Mouse (Mus musculus) right cerebral cortex, postnatal 36 days (tissue): ENCODE data around the gene Spata21.
"Not testable (repeated sequence)": the region's sequence is repeated elsewhere in the genome, so short reads cannot be mapped to it uniquely, and the experiment has no call there.

ENCODE experiments used
- DNase-seq, 2 experiments: peaks; one replicate each; pipeline ENCODE4 v3.0.0; 2022; ENCODE audit warnings: low spot score in 2 of 2, mixed read lengths in 1 of 2

Spata21 gene

GRCm38 (mm10) chr4:141129190-141129710 lies 41.1 kb downstream of the Spata21 start:
- DNase-seq: no peak

- DNase-seq: no peak
Measured at GRCm38 (mm10) chr4:141130704-141131342, 42.7 kb downstream of the Spata21 start.

GRCm38 (mm10) chr4:141131531-141132061 lies 43.5 kb downstream of the Spata21 start:
- DNase-seq: no peak

GRCm38 (mm10) chr4:141132191-141132590 lies 44.1 kb downstream of the Spata21 start:
- DNase-seq: no peak

GRCm38 (mm10) chr4:141133227-141133626 lies 45.1 kb downstream of the Spata21 start:
- DNase-seq: no peak

- DNase-seq: no peak
Measured at GRCm38 (mm10) chr4:141134031-141134441, 45.9 kb downstream of the Spata21 start.

- no peak for DNase-seq
Measured at GRCm38 (mm10) chr4:141134751-141135530, 46.8 kb downstream of the Spata21 start.

- no peak for DNase-seq
Measured at GRCm38 (mm10) chr4:141136126-141136525, 48.0 kb downstream of the Spata21 start.

GRCm38 (mm10) chr4:141137740-141138139 lies 49.6 kb downstream of the Spata21 start:
- DNase-seq: not testable (repeated sequence)

- DNase-seq: no peak
Measured at GRCm38 (mm10) chr4:141138425-141139115, 50.4 kb downstream of the Spata21 start.

- DNase-seq: peak; percentile 97
Measured at GRCm38 (mm10) chr4:141139116-141139970, 51.2 kb downstream of the Spata21 start, which contains the start of gene Szrd1. Gene Szrd1, minus strand, starts transcription at chr4:141139775.

GRCm38 (mm10) chr4:141140354-141140753 lies 52.2 kb downstream of the Spata21 start:
- DNase-seq: not testable (repeated sequence)

- DNase-seq: no peak
Measured at GRCm38 (mm10) chr4:141140967-141141366, 52.8 kb downstream of the Spata21 start.

GRCm38 (mm10) chr4:141142285-141142811 lies 54.2 kb downstream of the Spata21 start:
- peak; percentile 61 to 69 for DNase-seq

GRCm38 (mm10) chr4:141145124-141145523 lies 57.0 kb downstream of the Spata21 start:
- not testable (repeated sequence) for DNase-seq

GRCm38 (mm10) chr4:141146491-141147033 lies 58.4 kb downstream of the Spata21 start:
- DNase-seq: no peak

- peak; percentile 87 to 88 for DNase-seq
Measured at GRCm38 (mm10) chr4:141147112-141148008, 59.2 kb downstream of the Spata21 start, which contains the start of gene Fbxo42. Gene Fbxo42, plus strand, starts transcription at chr4:141147913.

GRCm38 (mm10) chr4:141148009-141148801 lies 60.1 kb downstream of the Spata21 start:
- no peak for DNase-seq
